Mouse (Mus musculus): ENCODE measurements around the gene Gpatch3. TPM values are rescaled to one million over a fixed set of nuclear protein-coding genes. Genes with fewer than 3 reads are reported as not detected.

Gpatch3 gene
- polyA plus RNA-seq, 1 experiment = 6.3 TPM

GRCm38 (mm10) chr4:133553448-133554330 is 20.9 kb upstream of the Gpatch3 start:
- no peak overlapping the region for H3K4me3 ChIP-seq (ENCODE audit: insufficient read depth, low read length)
- H3K27ac ChIP-seq (ENCODE audit: insufficient read depth, low read length) = no peak overlapping the region
- TF ChIP-seq CTCF (IDR thresholded peaks at IDR 0.05; ENCODE audit: extremely low read depth, insufficient read depth, low read length) = no peak
- H3K4me1 ChIP-seq (ENCODE audit: control insufficient read depth, insufficient read depth, low read length) = no peaks in the 10 kb centered on the region

- H3K4me3 ChIP-seq (ENCODE audit: insufficient read depth, low read length) = no peak overlapping the region
- H3K4me1 ChIP-seq (ENCODE audit: control insufficient read depth, insufficient read depth, low read length) = no peaks in the 10 kb centered on the region
- TF ChIP-seq CTCF (IDR thresholded peaks at IDR 0.05; ENCODE audit: extremely low read depth, insufficient read depth, low read length) (no peak), POLR2A (IDR thresholded peaks at IDR 0.05; ENCODE audit: extremely low read depth, insufficient read depth, low read length) (no peak)
- H3K27ac ChIP-seq (ENCODE audit: insufficient read depth, low read length) = no peak overlapping the region
Observed at GRCm38 (mm10) chr4:133557041-133557717, 17.4 kb upstream of the Gpatch3 start.

GRCm38 (mm10) chr4:133559846-133560245 is 14.7 kb upstream of the Gpatch3 start:
- Histone ChIP-seq H3K4me3 (ENCODE audit: insufficient read depth, low read length) (no peak overlapping the region), H3K4me1 (ENCODE audit: control insufficient read depth, insufficient read depth, low read length) (no peaks in the 10 kb centered on the region), H3K27ac (ENCODE audit: insufficient read depth, low read length) (no peak overlapping the region)
- TF ChIP-seq POLR2A (IDR thresholded peaks at IDR 0.05; ENCODE audit: extremely low read depth, insufficient read depth, low read length) = no peak
- TF ChIP-seq CTCF (IDR thresholded peaks at IDR 0.05; ENCODE audit: extremely low read depth, insufficient read depth, low read length) = no peak

- Histone ChIP-seq H3K27ac (ENCODE audit: insufficient read depth, low read length) (no peak overlapping the region), H3K4me3 (ENCODE audit: insufficient read depth, low read length) (no peak overlapping the region), H3K4me1 (ENCODE audit: control insufficient read depth, insufficient read depth, low read length) (no peaks in the 10 kb centered on the region)
- no peak for TF ChIP-seq CTCF (IDR thresholded peaks at IDR 0.05; ENCODE audit: extremely low read depth, insufficient read depth, low read length)
- TF ChIP-seq POLR2A (IDR thresholded peaks at IDR 0.05; ENCODE audit: extremely low read depth, insufficient read depth, low read length) = no peak
Observed at GRCm38 (mm10) chr4:133561622-133562021, 12.9 kb upstream of the Gpatch3 start.

GRCm38 (mm10) chr4:133563123-133563571 is 11.4 kb upstream of the Gpatch3 start:
- no peak overlapping the region for H3K27ac ChIP-seq (ENCODE audit: insufficient read depth, low read length)
- no peak overlapping the region for H3K4me3 ChIP-seq (ENCODE audit: insufficient read depth, low read length)
- no peak for TF ChIP-seq CTCF (IDR thresholded peaks at IDR 0.05; ENCODE audit: extremely low read depth, insufficient read depth, low read length)
- no peak for TF ChIP-seq POLR2A (IDR thresholded peaks at IDR 0.05; ENCODE audit: extremely low read depth, insufficient read depth, low read length)
- H3K4me1 ChIP-seq (ENCODE audit: control insufficient read depth, insufficient read depth, low read length) = no peaks in the 10 kb centered on the region

GRCm38 (mm10) chr4:133567251-133567650 is 7.3 kb upstream of the Gpatch3 start:
- no peak for TF ChIP-seq POLR2A (IDR thresholded peaks at IDR 0.05; ENCODE audit: extremely low read depth, insufficient read depth, low read length)
- TF ChIP-seq CTCF (IDR thresholded peaks at IDR 0.05; ENCODE audit: extremely low read depth, insufficient read depth, low read length) = no peak
- Histone ChIP-seq H3K4me3 (ENCODE audit: insufficient read depth, low read length) (no peak overlapping the region), H3K4me1 (ENCODE audit: control insufficient read depth, insufficient read depth, low read length) (no peaks in the 10 kb centered on the region), H3K27ac (ENCODE audit: insufficient read depth, low read length) (no peak overlapping the region)

- TF ChIP-seq CTCF (IDR thresholded peaks at IDR 0.05; ENCODE audit: extremely low read depth, insufficient read depth, low read length) (no peak), POLR2A (IDR thresholded peaks at IDR 0.05; ENCODE audit: extremely low read depth, insufficient read depth, low read length) (no peak)
- H3K4me1 ChIP-seq (ENCODE audit: control insufficient read depth, insufficient read depth, low read length) = no peaks in the 10 kb centered on the region
- H3K4me3 ChIP-seq (ENCODE audit: insufficient read depth, low read length) = no peak overlapping the region
- H3K27ac ChIP-seq (ENCODE audit: insufficient read depth, low read length) = no peak overlapping the region
Observed at GRCm38 (mm10) chr4:133569291-133570065, 5.1 kb upstream of the Gpatch3 start.

- Histone ChIP-seq H3K4me1 (ENCODE audit: control insufficient read depth, insufficient read depth, low read length) (no peaks in the 10 kb centered on the region), H3K4me3 (ENCODE audit: insufficient read depth, low read length) (no peak overlapping the region), H3K27ac (ENCODE audit: insufficient read depth, low read length) (no peak overlapping the region)
- no peak for TF ChIP-seq POLR2A (IDR thresholded peaks at IDR 0.05; ENCODE audit: extremely low read depth, insufficient read depth, low read length)
- no peak for TF ChIP-seq CTCF (IDR thresholded peaks at IDR 0.05; ENCODE audit: extremely low read depth, insufficient read depth, low read length)
Observed at GRCm38 (mm10) chr4:133570066-133570466, 4.5 kb upstream of the Gpatch3 start.

GRCm38 (mm10) chr4:133574843-133575202 is 278 bp downstream of the Gpatch3 start:
- no peak for TF ChIP-seq CTCF (IDR thresholded peaks at IDR 0.05; ENCODE audit: extremely low read depth, insufficient read depth, low read length)
- TF ChIP-seq POLR2A (IDR thresholded peaks at IDR 0.05; ENCODE audit: extremely low read depth, insufficient read depth, low read length) = no peak
- Histone ChIP-seq H3K4me1 (ENCODE audit: control insufficient read depth, insufficient read depth, low read length) (no peaks in the 10 kb centered on the region), H3K27ac (ENCODE audit: insufficient read depth, low read length) (no peak overlapping the region), H3K4me3 (ENCODE audit: insufficient read depth, low read length) (peak overlapping the region; percentile 82)

All from cortical plate, adult 2 months (tissue).